Mouse (Mus musculus) left cerebral cortex, postnatal 14 days (tissue): ENCODE data around the gene Car1. TPM values are rescaled to one million over a fixed set of nuclear protein-coding genes. Genes with fewer than 3 reads are reported as not detected.
"Not testable (repeated sequence)": the region's sequence is repeated elsewhere in the genome, so short reads cannot be mapped to it uniquely, and the experiment has no call there.

ENCODE experiments used
- DNase-seq, 2 experiments: peaks; one replicate each; pipeline ENCODE4 v3.0.0; 2021 to 2022; ENCODE audit warnings: low spot score in 2 of 2, mixed read lengths in 1 of 2
- intact Hi-C: fragments of 180-260 bp; cut with DNase I; formaldehyde crosslinking; loops from one replicate; pipeline ENCODE4 v1.15.1; 2025
- long read RNA-seq, 2 experiments: library from polyadenylated mRNA; stranded (forward); transcript quantifications; one replicate each; pipeline ENCODE4 v2.0.0; 2021
- total RNA-seq, 2 experiments: library from RNA; stranded (reverse); gene quantifications; 2 replicates each; pipeline ENCODE4 v1.2.3; 2021

Car1 gene
- not detected for total RNA-seq
- long read RNA-seq, experiment 1, partial matches to known transcripts, result 0 of 2 reads
- long read RNA-seq, experiment 1, other reads (novel, unspliced or antisense), result 2 of 2 reads
- long read RNA-seq, experiment 2, result 0 reads

- DNase-seq, result no peak
Observed at GRCm38 (mm10) chr3:14808211-14808610, at the start of gene Car1. Gene Car1 (minus strand): TSS chr3:14808368.

GRCm38 (mm10) chr3:14857874-14858273 lies 49.7 kb upstream of the Car1 start:
- DNase-seq, result no peak
- intact Hi-C loops, result no loop called here

More at GRCm38 (mm10) chr3:14808211-14808610, at the start of gene Car1:
- intact Hi-C loops, result no loop called here

GRCm38 (mm10) chr3:14854446-14854845 lies 46.3 kb upstream of the Car1 start:
- no peak for DNase-seq
- intact Hi-C loops, result no loop called here

- intact Hi-C loops, result no loop called here
- DNase-seq, result no peak
Observed at GRCm38 (mm10) chr3:14853966-14854365, 45.8 kb upstream of the Car1 start.

- no peak for DNase-seq
- intact Hi-C loops, result no loop called here
Observed at GRCm38 (mm10) chr3:14848587-14849254, 40.6 kb upstream of the Car1 start.

- no peak for DNase-seq
- intact Hi-C loops, result no loop called here
Observed at GRCm38 (mm10) chr3:14839466-14840118, 31.4 kb upstream of the Car1 start.

- intact Hi-C loops, result no loop called here
- DNase-seq, result no peak
Observed at GRCm38 (mm10) chr3:14838936-14839335, 30.8 kb upstream of the Car1 start.

GRCm38 (mm10) chr3:14832766-14833165 lies 24.6 kb upstream of the Car1 start:
- intact Hi-C loops, result no loop called here
- DNase-seq, result no peak

- DNase-seq, result no peak
- intact Hi-C loops, result no loop called here
Observed at GRCm38 (mm10) chr3:14831219-14831835, 23.2 kb upstream of the Car1 start.

- DNase-seq, result no peak
- intact Hi-C loops, result no loop called here
Observed at GRCm38 (mm10) chr3:14828896-14829295, 20.7 kb upstream of the Car1 start.

GRCm38 (mm10) chr3:14819844-14820504 lies 11.8 kb upstream of the Car1 start:
- intact Hi-C loops, result no loop called here
- DNase-seq, result no peak

- DNase-seq, intact Hi-C loops: not testable (repeated sequence)
Observed at GRCm38 (mm10) chr3:14815396-14815795, 7.2 kb upstream of the Car1 start.

GRCm38 (mm10) chr3:14806702-14807101 lies 1.5 kb downstream of the Car1 start:
- intact Hi-C loops, result no loop called here
- no peak for DNase-seq

- intact Hi-C loops, result no loop called here
- no peak for DNase-seq
Observed at GRCm38 (mm10) chr3:14805962-14806361, 2.2 kb downstream of the Car1 start.

GRCm38 (mm10) chr3:14804906-14805305 lies 3.3 kb downstream of the Car1 start:
- intact Hi-C loops, result no loop called here
- no peak for DNase-seq

GRCm38 (mm10) chr3:14797069-14797468 lies 11.1 kb downstream of the Car1 start:
- DNase-seq, result no peak
- intact Hi-C loops, result no loop called here

GRCm38 (mm10) chr3:14795292-14796020 lies 12.7 kb downstream of the Car1 start:
- DNase-seq, result peak in 1 of 2 experiments; percentile 5
- intact Hi-C loops, result no loop called here

- DNase-seq, result no peak
- intact Hi-C loops, result no loop called here
Observed at GRCm38 (mm10) chr3:14792032-14792431, 16.1 kb downstream of the Car1 start.

GRCm38 (mm10) chr3:14787607-14788006 lies 20.6 kb downstream of the Car1 start:
- DNase-seq, result no peak
- intact Hi-C loops, result no loop called here
